Mouse (Mus musculus): ENCODE results near the gene Nhej1.

DNA sequence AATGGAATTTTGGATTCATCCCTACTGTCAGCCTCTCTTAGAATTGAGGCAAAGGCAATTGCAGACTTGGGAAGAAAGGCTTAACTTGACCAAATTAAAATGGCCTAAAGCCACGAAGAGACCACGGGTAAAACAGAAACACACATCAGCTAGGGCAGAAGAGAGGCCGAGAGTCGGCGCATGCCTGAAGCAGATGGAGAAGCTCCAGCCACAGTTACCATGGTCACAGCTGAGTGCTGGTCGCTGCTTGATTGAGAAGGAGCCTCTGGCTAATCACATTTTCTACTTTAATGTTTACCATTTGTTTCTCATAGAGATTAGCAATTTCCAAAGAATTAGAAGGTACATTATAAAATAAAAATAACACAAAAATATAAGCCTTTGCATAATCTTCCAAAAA, 123.8 kb downstream of the Nhej1 start:
- no peak for TF ChIP-seq CTCF (IDR thresholded peaks at IDR 0.05; ENCODE audit: low read depth)
- TF ChIP-seq EP300 (optimal IDR thresholded peaks at IDR 0.05) = no peak
